Mouse (Mus musculus): ENCODE measurements at regions not wholly inside any gene's neighbourhood (a gene's known extent, or its start where the extent isn't known, plus 50 kb on each side); places are given as distances from the start of the nearest gene placed in this dataset.

DNA sequence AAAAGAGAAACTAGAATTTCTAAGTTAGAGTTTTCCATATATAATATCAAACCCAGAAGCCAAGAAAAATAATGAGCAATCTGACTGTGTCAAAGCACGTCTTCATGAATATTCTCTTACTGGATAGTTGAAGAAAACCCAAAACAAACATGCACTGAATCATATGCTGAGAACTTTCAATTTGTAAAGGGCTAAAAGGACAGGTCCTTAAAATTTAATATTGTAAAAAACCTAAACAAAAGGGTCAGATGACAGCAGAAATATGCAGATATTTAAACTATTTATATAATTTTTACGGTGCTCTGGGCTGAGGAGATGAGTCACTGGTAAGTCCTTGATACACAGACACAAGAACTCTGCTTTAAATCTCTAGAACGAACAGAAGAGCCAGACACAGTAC is 356.7 kb upstream of the Runx1 start:
- TF ChIP-seq CTCF (IDR thresholded peaks at IDR 0.05; ENCODE audit: control insufficient read depth, insufficient read depth, insufficient replicate concordance, low read depth, low read length) (no peak), POLR2A (IDR thresholded peaks at IDR 0.05; ENCODE audit: control insufficient read depth, low read depth, low read length) (no peak)
